Mouse (Mus musculus): ENCODE data around the gene Wipi2.

- TF ChIP-seq CTCF (IDR thresholded peaks at IDR 0.05; ENCODE audit: low read depth) (no peak), EP300 (IDR thresholded peaks at IDR 0.05; ENCODE audit: low read depth) (peak; percentile 89)
Observed at GRCm38 (mm10) chr5:142637823-142638222, 10.3 kb downstream of the Wipi2 start.

Measured in liver, postnatal 0 days (tissue).